Mouse (Mus musculus) heart, postnatal 25 days (tissue): ENCODE measurements around the gene C87436. TPM values are rescaled to one million over a fixed set of nuclear protein-coding genes. Genes with fewer than 3 reads are reported as not detected.

Experiments
- DNase-seq: peaks from one replicate; pipeline ENCODE4 v3.0.0; 2022; ENCODE audit warnings: low spot score
- intact Hi-C: fragments of 180-260 bp; cut with DNase I; formaldehyde crosslinking; loops from one replicate; pipeline ENCODE4 v1.15.1; 2025
- total RNA-seq, 2 experiments: library from RNA; stranded (reverse); gene quantifications; 2 replicates each; pipeline ENCODE4 v1.2.3; 2021

Gene C87436
- total RNA-seq, 2 experiments from 2014 or later: 9.1 to 12.4 TPM

DNA sequence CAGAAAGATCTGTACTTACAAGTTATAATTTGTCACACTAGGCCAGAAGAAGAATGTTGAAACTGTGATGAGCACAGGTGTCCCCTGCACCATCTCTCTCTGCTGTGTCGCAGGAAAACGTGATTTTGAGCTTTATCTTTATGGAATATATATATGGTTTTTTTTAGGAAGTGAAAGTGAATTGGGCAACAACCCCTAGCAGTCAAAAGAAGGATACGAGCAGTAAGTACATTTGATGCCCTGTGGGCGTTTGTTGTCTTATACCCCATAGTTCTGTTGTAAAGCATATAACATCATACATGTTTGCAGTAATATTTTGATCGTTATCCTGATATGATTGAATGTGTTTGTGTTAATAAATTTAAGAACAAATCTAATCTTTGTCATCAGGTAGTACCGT lies 19.5 kb upstream of the C87436 start:
- intact Hi-C loops: no loop called here
- no peak for DNase-seq

- DNase-seq: no peak
- intact Hi-C loops: no loop called here
Measured at GRCm38 (mm10) chr6:86419239-86419638, 18.9 kb upstream of the C87436 start.

DNA sequence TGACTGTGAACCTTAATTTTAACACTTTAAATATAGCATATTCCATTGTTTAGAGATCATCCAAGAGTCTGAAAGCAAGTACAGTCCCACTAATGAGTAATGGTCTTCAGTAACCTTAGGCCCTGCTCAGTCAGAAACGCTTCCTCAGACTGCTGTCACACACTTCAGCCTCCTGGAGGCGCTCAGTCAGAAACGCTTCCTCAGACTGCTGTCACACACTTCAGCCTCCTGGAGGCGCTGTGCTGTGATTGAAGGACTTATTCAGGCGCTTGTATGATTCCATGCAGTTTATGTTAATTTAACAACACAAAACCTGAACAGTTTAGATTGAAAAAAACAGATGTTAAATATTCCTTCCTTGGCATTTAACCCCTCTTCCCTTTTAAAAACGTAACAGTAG lies 17.7 kb upstream of the C87436 start:
- no peak for DNase-seq
- intact Hi-C loops: no loop called here

DNA sequence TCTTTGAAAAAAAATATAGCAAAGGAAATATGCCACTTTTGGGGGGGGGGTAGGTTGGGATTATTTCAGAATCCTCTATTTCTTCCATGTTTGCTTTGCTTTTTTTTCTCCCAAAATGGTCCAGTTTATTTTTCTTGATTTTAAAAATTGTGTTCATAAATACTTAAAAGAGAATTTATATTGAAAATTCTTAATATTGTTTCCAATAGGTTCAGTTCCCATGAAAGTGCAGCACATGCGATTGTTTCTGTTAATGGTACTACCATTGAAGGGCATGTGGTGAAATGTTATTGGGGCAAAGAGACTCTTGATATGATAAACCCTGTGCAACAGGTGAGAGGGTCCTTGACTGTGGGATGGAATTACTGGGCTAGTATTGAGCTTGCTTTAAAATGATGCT lies 11.8 kb upstream of the C87436 start, which contains the start of gene Gm44790:
Gm44790 (plus strand) TSS at position 301 of the 400 bp plus-strand sequence.
- intact Hi-C loops: no loop called here
- DNase-seq: no peak

DNA sequence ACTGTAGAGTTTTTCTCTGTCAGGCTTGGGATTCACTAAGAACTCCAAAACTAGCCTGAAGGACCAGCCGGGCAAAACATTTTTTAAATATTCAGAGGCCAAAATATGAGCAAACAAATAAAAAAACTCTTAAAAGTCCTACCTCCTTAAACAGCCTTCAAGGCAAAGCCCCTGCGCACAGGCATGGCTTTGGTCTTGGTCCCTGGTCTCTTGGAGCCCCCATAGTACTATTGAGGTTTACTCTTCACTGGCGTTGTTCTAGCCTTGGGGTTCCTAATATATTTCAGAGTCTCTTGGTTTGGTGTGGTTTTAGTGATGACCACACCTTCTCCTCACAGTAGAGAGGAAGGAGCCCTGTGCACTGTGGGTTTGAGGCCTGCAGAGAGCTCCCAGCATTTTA lies 6.6 kb upstream of the C87436 start:
- no peak for DNase-seq
- intact Hi-C loops: loop anchor here (10.0 kb wide), 1 partner anchor 243 kb away; no protein-coding TSS in a partner anchor

GRCm38 (mm10) chr6:86433696-86434095 lies 4.5 kb upstream of the C87436 start:
- intact Hi-C loops: loop anchor here (10.0 kb wide), 1 partner anchor 241 kb away; no protein-coding TSS in a partner anchor
- no peak for DNase-seq

- intact Hi-C loops: loop anchor here (10.0 kb wide), 1 partner anchor 237 kb away; no protein-coding TSS in a partner anchor
- peak; percentile 27 for DNase-seq
Measured at GRCm38 (mm10) chr6:86437711-86438110, 463 bp upstream of the C87436 start.

DNA sequence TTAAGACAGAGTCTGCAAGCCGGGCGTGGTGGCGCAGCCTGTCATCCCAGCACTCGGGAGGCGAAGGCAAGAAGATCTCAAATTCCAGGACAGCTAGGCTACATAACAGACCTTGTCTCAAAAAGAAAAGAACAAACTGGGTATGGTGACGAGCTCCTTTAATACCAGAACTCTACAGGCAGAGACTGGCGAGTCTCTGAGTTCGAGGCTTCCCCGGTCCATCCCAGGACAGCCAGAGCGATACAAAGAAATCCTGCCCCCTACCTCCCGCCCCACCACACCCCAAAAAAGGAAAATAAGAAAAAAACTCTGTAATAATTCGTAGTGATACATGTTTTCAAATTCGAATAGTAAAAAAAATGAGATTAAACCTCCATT lies 934 bp downstream of the C87436 start:
- intact Hi-C loops: loop anchor here (10.0 kb wide), 1 partner anchor 236 kb away; no protein-coding TSS in a partner anchor
- DNase-seq: no peak

DNA sequence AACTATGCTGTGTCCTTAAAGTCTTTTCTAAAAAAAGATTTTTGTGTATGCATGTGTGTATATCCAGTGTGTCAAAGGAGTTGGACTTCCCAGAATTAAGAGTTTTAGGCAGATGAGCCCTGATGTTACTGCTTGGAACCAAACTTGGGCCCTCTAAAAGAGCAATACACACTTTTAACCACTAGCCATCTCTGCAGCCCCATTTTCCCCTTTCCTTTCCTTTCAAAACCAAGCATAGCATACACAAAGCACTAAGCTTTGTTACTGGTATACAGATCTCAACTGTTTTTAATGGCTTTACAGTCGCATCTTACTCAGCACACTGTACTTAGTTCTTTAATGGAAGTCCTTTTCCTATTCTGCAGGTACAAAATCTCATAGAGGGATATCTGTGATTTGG lies 1.4 kb downstream of the C87436 start:
- DNase-seq: no peak
- intact Hi-C loops: loop anchor here (10.0 kb wide), 1 partner anchor 235 kb away; no protein-coding TSS in a partner anchor

GRCm38 (mm10) chr6:86441571-86441970 lies 3.4 kb downstream of the C87436 start:
- DNase-seq: no peak
- intact Hi-C loops: no loop called here

DNA sequence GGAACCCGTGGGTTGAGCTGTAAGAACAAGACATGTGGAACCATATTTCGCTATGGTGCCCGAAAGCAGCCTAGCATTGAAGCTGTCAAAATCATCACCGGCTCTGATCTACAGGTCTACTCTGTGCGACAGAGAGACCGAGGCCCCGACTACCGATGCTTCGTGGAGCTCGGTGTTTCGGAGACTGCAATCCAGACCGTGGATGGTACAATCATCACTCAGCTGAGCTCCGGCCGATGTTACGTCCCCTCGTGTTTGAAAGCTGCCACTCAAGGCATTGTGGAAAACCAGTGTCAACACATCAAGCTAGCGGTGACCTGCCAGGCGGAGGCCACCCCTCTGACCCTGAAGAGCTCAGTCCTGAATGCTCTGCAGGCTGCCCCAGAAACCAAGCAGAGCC lies 7.4 kb downstream of the C87436 start:
- no peak for DNase-seq
- intact Hi-C loops: no loop called here

DNA sequence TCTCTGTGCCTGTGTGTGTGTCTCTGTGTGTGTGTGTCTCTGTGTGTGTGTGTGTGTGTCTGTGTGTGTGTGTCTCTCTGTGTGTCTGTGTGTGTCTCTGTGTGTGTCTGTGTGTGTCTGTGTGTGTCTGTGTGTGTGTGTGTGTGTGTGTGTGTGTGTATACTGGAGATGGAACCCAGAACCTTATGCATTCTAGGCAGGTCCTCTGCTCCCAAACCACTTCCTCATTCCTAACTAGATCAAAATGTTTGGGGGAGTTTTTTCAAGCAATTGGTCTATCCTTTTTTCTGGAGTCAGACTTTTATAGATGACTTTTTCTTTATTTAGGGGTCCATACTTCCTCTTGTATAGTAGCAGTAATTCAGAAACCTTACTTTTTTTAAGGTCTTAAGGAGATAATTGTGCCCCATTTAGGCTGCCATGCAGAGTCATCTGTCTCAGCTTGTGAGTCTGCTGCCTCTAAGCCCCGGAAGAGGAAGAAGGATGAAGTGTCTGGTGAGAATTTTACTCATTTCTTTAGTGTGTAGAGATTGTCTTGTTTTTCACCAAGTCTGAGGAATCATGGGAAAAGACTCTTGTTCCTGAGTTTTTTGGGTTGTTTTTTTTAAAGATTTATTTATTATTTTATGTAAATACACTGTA lies 8.9 kb downstream of the C87436 start:
- DNase-seq: no peak
- intact Hi-C loops: no loop called here

DNA sequence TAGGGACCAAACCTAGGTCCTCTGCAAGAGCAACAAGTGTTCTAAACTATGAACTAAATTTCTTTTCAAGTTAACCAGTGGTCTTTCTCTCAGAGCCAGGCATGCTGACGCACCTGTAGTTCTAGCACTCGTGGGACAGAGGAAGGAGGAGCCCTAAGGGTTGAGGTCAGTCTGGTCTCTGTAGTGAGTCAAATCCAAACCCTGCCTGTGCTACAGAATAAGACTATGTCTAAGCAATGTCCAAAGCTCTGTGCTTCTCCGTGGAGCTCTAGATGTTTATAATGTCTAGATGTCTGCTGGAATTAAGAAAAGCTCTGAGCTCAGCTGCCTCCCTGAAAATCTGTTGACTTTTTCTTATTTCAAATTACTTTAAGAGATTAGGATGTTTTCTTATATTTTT lies 18.6 kb downstream of the C87436 start:
- no peak for DNase-seq
- intact Hi-C loops: no loop called here

- intact Hi-C loops: no loop called here
- no peak for DNase-seq
Measured at GRCm38 (mm10) chr6:86463079-86463478, 24.9 kb downstream of the C87436 start.

DNA sequence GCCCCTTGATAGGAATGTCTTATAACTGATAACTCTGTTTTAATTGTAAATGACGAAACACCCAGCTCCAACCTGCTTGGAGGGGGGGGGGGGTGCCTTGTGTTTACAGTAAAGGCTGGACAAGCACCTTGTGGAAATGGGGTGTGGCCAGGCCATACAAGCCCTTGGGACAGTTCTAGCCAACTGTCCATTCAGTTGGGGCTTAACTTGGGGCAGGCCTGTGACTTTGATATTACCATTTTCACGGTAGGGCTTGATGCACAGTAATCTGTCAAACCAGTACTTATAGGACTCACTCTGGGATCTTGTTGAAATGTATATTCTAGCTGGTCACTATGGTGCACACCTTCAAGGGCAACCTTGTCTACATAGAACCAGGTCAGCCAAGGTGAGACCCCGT lies 33.1 kb downstream of the C87436 start:
- intact Hi-C loops: no loop called here
- no peak for DNase-seq

DNA sequence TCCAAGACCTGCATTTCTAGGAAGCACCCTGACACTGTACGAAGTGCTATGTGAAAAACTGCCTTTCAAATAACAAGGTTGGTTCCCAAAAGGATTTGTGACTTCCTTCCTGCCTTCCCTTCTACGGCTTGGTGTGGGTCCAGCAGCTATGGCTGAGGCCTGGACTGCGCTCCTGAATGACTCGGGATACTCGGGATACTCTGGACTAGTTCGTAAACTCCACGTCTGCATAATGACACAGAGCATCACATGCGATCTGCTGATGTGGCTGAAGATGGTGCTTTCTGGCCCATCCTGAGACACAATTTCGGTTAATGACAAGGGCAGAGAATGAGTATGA lies 33.6 kb downstream of the C87436 start:
- DNase-seq: no peak
- intact Hi-C loops: loop anchor here (1.0 kb wide), 1 partner anchor 55 kb away; the partner anchor contains the start of gene Pcbp1

GRCm38 (mm10) chr6:86472100-86472955 lies 34.2 kb downstream of the C87436 start:
- DNase-seq: peak; percentile 99
- intact Hi-C loops: loop anchor here (1.0 kb wide), 1 partner anchor 54 kb away; the partner anchor contains the start of gene Pcbp1

- DNase-seq: no peak
Measured at GRCm38 (mm10) chr6:86473077-86473476, 34.9 kb downstream of the C87436 start.

GRCm38 (mm10) chr6:86474072-86474471 lies 35.9 kb downstream of the C87436 start:
- intact Hi-C loops: no loop called here
- DNase-seq: no peak

More at GRCm38 (mm10) chr6:86473077-86473476, 34.9 kb downstream of the C87436 start:
- intact Hi-C loops: no loop called here

GRCm38 (mm10) chr6:86474646-86475181 lies 36.5 kb downstream of the C87436 start:
- intact Hi-C loops: no loop called here
- no peak for DNase-seq
